Mouse (Mus musculus): ENCODE results near the gene Elmo3. TPM values are rescaled to one million over a fixed set of nuclear protein-coding genes. Genes with fewer than 3 reads are reported as not detected.
"Not testable (repeated sequence)": the region's sequence is repeated elsewhere in the genome, so short reads cannot be mapped to it uniquely, and the experiment has no call there.

The Elmo3 gene
- polyA plus RNA-seq, 1 experiment from 2014 or later, result 1.3 TPM

DNA sequence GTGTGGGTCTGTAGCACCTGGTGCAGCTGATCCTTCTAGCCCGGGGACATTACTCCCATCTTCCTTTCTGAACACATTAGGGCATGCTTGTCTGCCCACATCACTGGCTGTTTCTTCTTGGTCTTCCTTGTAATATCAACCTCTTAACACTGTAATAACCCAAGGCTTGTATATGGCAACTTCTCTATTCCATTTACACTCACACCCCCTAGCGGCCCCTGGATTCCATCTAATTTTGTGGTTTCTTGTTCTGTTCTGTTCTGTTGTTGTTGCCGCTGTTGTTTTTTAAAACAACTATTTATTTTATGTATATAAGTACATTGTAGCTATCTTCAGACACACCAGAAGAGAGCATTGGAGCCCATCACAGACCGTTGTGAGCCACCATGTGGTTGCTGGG, 18.5 kb upstream of the Elmo3 start:
- ATAC-seq, result no peak
- Histone ChIP-seq H3K36me3 (ENCODE audit: control insufficient read depth, insufficient read depth) (peaks cover 7% of the 10 kb centered on the region; the same call in 1 of the 2 replicates), H3K9ac (replicated peaks; ENCODE audit: low read depth, low read length) (no peak overlapping the region), H3K4me3 (replicated peaks; ENCODE audit: low read length) (no peak overlapping the region), H3K27ac (ENCODE audit: low read length) (no peak overlapping the region), H3K4me1 (replicated peaks; ENCODE audit: control insufficient read depth, insufficient read depth, low read length) (peaks cover 50% of the 10 kb centered on the region), H3K9me3 (ENCODE audit: control insufficient read depth, low read length) (no peaks in the 10 kb centered on the region), H3K27me3 (replicated peaks; ENCODE audit: control insufficient read depth, insufficient read depth, low read length) (no peaks in the 10 kb centered on the region), H3K4me2 (ENCODE audit: low read length) (peak overlapping the region; percentile 84)
- 89% methylated on average over 4 of the region's 4 CpGs for WGBS

DNA sequence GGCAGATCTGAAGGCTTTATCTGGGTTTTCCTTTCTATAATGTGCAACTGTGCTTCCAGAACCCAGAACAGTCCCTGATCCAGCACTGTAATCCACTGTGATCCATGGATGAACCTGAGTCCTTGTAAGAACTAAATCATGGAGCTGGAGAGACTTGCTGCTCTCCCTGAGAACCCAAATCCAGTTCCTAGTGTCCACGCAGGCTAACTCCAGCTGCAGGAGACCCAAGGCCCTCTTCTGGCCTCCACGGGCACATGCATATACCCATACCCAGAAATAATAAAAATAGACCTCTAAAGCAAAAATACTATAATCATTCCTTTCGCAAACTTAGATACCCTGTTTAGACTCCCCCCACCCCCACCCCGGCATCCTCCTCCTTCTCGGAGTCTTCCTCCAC, 17.2 kb upstream of the Elmo3 start:
- peaks cover 50% of the 10 kb centered on the region for H3K4me1 ChIP-seq (replicated peaks; ENCODE audit: control insufficient read depth, insufficient read depth, low read length)
- WGBS, result 80% methylated on average over 5 of the region's 5 CpGs

DNA sequence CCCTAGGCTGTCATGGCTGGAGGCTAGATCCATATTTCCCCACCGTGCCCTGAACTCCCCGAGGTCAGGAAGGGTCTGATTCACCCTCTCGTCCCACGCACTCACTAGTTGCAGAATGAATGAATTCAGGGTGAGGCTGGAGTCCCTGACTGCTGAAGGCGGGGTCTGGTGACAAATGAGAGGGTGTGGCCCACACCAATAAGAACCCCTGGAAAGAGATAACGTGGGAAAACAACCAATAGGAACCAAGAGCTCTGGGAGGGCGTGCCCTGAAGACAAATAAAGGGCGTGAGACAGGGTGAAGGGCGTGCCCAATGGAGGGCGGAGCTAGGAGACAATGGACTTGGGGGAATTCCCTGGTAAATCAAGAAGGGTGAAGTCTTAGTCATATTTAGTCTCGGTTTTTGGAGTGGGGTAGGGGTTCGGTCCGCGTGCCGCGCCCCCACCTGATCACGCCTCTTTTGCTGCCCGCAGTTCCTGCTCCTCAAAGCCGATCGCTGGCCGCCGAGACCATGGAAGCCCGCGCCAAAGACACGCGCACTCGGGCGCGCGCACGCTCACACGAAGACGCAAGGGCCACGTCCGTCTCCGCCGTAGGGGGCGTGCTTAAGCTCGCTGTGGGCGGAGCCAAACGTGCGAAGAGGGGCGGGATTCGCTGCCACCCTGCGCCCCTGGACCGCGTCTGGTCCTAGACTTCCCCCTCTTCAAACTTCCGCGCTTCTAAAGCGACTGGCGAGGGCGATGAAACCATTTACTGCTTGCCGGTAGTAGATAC, 16.3 kb upstream of the Elmo3 start:
- Histone ChIP-seq H3K9me3 (ENCODE audit: control insufficient read depth, low read length) (no peaks in the 10 kb centered on the region), H3K27ac (ENCODE audit: low read length) (peak overlapping the region; percentile 91), H3K4me1 (replicated peaks; ENCODE audit: control insufficient read depth, insufficient read depth, low read length) (peaks cover 50% of the 10 kb centered on the region), H3K36me3 (ENCODE audit: control insufficient read depth, insufficient read depth) (no peaks in the 10 kb centered on the region), H3K4me2 (ENCODE audit: low read length) (peak overlapping the region; percentile 84), H3K27me3 (replicated peaks; ENCODE audit: control insufficient read depth, insufficient read depth, low read length) (no peaks in the 10 kb centered on the region), H3K4me3 (replicated peaks; ENCODE audit: low read length) (peak overlapping the region; percentile 61), H3K9ac (replicated peaks; ENCODE audit: low read depth, low read length) (peak overlapping the region; percentile 59)
- ATAC-seq, result peak; percentile 91
- under 1% methylated on average over 53 of the region's 53 CpGs for WGBS

More for the DNA sequence above, 17.2 kb upstream of the Elmo3 start:
- Histone ChIP-seq H3K27me3 (replicated peaks; ENCODE audit: control insufficient read depth, insufficient read depth, low read length) (no peaks in the 10 kb centered on the region), H3K4me3 (replicated peaks; ENCODE audit: low read length) (peak overlapping the region; percentile 61), H3K9me3 (ENCODE audit: control insufficient read depth, low read length) (no peaks in the 10 kb centered on the region), H3K9ac (replicated peaks; ENCODE audit: low read depth, low read length) (peak overlapping the region; percentile 59), H3K27ac (ENCODE audit: low read length) (peak overlapping the region; percentile 91; the same call in 1 of the 2 replicates), H3K4me2 (ENCODE audit: low read length) (peak overlapping the region; percentile 84), H3K36me3 (ENCODE audit: control insufficient read depth, insufficient read depth) (no peaks in the 10 kb centered on the region)
- no peak for ATAC-seq

DNA sequence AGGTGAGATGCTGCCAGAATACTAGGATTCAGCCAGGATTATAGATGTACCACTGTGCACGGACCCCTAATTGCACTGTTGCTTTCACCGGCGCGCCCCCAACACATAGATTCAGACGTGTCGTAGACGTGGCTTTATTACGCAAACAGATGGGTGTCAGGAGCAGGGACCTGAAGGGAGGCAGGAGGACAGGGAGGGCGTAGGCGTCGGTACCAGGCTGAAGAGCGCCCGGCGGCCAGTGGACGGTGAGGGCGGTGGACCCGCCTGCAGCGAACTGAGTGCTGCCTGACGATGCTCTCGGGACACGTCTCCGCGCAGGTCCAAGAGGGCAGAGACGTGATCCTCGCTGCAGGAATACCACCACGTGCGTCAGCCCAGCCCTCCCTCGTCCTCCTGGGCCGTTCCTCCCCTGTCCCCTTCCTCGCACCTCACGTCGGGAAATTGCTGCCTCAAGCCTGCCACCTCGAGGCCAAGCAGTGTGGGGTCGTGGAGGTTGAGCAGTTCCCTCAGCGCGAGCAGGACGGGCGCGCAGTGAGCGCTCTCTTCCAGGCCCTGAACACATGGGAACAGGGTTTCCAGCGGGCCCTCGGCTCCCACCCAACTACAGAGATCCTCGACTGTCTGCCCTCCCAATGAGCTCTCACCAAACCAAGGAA, 15.5 kb upstream of the Elmo3 start, which contains the start of gene 4931428F04Rik:
4931428F04Rik (minus strand) TSS at position 60 of the 656 bp plus-strand sequence.
- peak; percentile 16 for ATAC-seq
- 1% methylated on average over 43 of the region's 43 CpGs for WGBS
- no peaks in the 10 kb centered on the region for H3K36me3 ChIP-seq (ENCODE audit: control insufficient read depth, insufficient read depth)
- H3K4me1 ChIP-seq (replicated peaks; ENCODE audit: control insufficient read depth, insufficient read depth, low read length), result peaks cover 50% of the 10 kb centered on the region
- H3K4me3 ChIP-seq (replicated peaks; ENCODE audit: low read length), result peak within 1 kb of the TSS; percentile 61
- H3K27ac ChIP-seq (ENCODE audit: low read length), result peak within 1 kb of the TSS; percentile 91
- no peaks in the 10 kb centered on the region for H3K9me3 ChIP-seq (ENCODE audit: control insufficient read depth, low read length)
- peak within 1 kb of the TSS; percentile 59 for H3K9ac ChIP-seq (replicated peaks; ENCODE audit: low read depth, low read length)
- no peaks in the 10 kb centered on the region for H3K27me3 ChIP-seq (replicated peaks; ENCODE audit: control insufficient read depth, insufficient read depth, low read length)
- H3K4me2 ChIP-seq (ENCODE audit: low read length), result peak within 1 kb of the TSS; percentile 84

DNA sequence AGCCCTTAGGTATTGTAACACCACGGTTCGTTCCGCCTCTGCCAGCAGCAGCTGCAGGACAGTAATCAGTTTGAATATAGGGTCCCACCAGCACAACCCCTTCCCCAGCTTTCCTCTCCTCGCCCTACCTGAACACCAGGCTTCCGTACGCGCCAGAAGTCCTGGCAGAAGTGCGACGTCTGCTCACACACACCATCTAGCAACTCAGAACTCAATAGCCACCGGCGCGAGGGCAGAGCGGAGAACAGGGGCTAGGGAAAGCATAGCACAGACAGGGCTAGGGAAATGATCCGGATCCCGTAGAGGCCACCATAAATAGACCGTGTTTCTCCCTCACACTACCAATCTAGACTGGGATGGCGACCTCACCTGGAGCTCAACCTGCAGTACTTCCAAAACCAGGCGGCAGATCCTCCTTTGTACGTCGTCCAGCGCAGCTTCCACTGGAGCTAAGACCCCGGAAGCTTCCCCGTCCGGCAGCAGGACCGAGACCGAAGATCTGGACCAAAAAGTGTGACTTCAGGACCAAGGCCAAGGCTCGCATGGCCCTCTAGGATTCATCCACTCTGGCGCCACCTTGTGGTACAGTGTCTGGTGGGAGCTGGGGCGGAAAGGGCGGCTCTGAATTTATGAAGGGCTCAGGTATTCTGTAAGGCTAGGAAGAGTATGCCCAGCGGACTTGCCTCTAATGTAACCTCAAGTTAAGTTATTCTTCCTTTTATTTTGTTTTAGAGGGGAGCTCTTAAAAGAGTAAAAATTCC, 14.7 kb upstream of the Elmo3 start:
- Histone ChIP-seq H3K4me3 (replicated peaks; ENCODE audit: low read length) (peak overlapping the region; percentile 61), H3K9me3 (ENCODE audit: control insufficient read depth, low read length) (no peaks in the 10 kb centered on the region), H3K27ac (ENCODE audit: low read length) (no peak overlapping the region), H3K36me3 (ENCODE audit: control insufficient read depth, insufficient read depth) (no peaks in the 10 kb centered on the region), H3K4me2 (ENCODE audit: low read length) (peak overlapping the region; percentile 84), H3K27me3 (replicated peaks; ENCODE audit: control insufficient read depth, insufficient read depth, low read length) (no peaks in the 10 kb centered on the region), H3K4me1 (replicated peaks; ENCODE audit: control insufficient read depth, insufficient read depth, low read length) (peaks cover 44% of the 10 kb centered on the region), H3K9ac (replicated peaks; ENCODE audit: low read depth, low read length) (peak overlapping the region; percentile 59)
- 4% methylated on average over 31 of the region's 31 CpGs for WGBS
- no peak for ATAC-seq

DNA sequence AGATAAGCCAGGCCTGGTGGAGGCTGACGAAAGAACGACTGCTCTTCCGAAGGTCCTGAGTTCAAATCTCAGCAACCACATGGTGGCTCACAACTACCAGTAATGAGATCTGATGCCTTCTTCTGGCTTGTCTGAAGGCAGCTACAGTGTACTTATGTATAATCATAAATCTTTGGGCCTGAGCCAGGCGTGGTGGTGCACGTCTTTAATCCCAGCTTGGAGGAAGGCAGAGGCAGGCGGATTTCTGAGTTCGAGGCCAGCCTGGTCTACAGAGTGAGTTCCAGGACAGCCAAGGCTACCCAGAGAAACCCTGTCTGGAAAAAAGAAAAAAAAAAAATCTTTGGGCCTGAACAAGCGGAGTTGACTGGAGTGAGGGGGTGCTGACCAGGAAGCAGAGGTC, 14.0 kb upstream of the Elmo3 start:
- not testable (repeated sequence) for H3K9me3 ChIP-seq (ENCODE audit: control insufficient read depth, low read length); H3K27me3 ChIP-seq (replicated peaks; ENCODE audit: control insufficient read depth, insufficient read depth, low read length); H3K36me3 ChIP-seq (ENCODE audit: control insufficient read depth, insufficient read depth); H3K27ac ChIP-seq (ENCODE audit: low read length); H3K4me3 ChIP-seq (replicated peaks; ENCODE audit: low read length); H3K9ac ChIP-seq (replicated peaks; ENCODE audit: low read depth, low read length); H3K4me2 ChIP-seq (ENCODE audit: low read length); ATAC-seq
- WGBS, result 88% methylated on average over 8 of the region's 8 CpGs
- peaks cover 38% of the 10 kb centered on the region for H3K4me1 ChIP-seq (replicated peaks; ENCODE audit: control insufficient read depth, insufficient read depth, low read length)

DNA sequence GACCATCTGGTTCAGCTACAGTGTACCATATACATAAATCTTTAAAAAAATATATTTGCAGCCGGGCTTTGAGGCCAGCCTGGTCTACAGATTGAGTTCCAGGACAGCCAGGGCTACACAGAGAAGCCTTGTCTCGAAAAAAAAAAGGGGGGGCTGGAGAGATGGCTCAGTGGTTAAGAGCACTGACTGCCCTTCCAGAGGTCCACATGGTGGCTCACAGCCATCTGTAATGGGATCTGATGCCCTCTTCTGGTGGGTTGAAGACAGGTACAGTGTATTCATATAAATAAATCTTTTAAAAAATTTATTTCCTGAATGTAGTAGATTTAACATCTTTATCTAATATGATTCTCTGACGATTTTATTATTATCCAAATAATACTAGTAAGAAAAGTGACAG, 13.6 kb upstream of the Elmo3 start:
- not testable (repeated sequence) for H3K4me2 ChIP-seq (ENCODE audit: low read length); H3K9me3 ChIP-seq (ENCODE audit: control insufficient read depth, low read length); H3K27me3 ChIP-seq (replicated peaks; ENCODE audit: control insufficient read depth, insufficient read depth, low read length); H3K9ac ChIP-seq (replicated peaks; ENCODE audit: low read depth, low read length); ATAC-seq; H3K4me3 ChIP-seq (replicated peaks; ENCODE audit: low read length); H3K36me3 ChIP-seq (ENCODE audit: control insufficient read depth, insufficient read depth); H3K27ac ChIP-seq (ENCODE audit: low read length)
- WGBS, result 71% methylated on average over 3 of the region's 3 CpGs
- H3K4me1 ChIP-seq (replicated peaks; ENCODE audit: control insufficient read depth, insufficient read depth, low read length), result peaks cover 33% of the 10 kb centered on the region

DNA sequence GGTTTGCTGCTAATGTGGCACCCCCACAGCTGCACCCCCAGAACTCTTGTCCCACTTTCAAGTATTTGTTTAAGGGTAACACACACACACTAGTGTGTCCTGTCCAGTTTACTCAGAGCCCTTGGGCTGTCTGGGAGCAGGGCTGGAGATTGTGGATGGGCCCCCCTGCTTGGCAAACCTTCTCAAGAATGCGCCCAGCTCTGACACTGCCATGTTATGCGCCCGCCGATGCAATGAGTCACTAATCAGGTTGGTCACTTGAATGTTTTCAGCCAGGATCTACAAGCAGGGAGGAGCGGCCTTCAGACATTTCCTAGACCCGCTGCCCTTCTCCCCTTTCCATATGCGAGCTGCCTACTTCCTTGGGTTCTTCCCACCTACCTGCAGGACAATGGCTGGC, 12.9 kb upstream of the Elmo3 start:
- H3K36me3 ChIP-seq (ENCODE audit: control insufficient read depth, insufficient read depth), result no peaks in the 10 kb centered on the region
- H3K9me3 ChIP-seq (ENCODE audit: control insufficient read depth, low read length), result no peaks in the 10 kb centered on the region
- H3K9ac ChIP-seq (replicated peaks; ENCODE audit: low read depth, low read length), result no peak overlapping the region
- peaks cover 31% of the 10 kb centered on the region for H3K4me1 ChIP-seq (replicated peaks; ENCODE audit: control insufficient read depth, insufficient read depth, low read length)
- no peak for ATAC-seq
- no peak overlapping the region for H3K4me2 ChIP-seq (ENCODE audit: low read length)
- no peaks in the 10 kb centered on the region for H3K27me3 ChIP-seq (replicated peaks; ENCODE audit: control insufficient read depth, insufficient read depth, low read length)
- WGBS, result 80% methylated on average over 7 of the region's 7 CpGs
- H3K27ac ChIP-seq (ENCODE audit: low read length), result no peak overlapping the region
- H3K4me3 ChIP-seq (replicated peaks; ENCODE audit: low read length), result no peak overlapping the region

DNA sequence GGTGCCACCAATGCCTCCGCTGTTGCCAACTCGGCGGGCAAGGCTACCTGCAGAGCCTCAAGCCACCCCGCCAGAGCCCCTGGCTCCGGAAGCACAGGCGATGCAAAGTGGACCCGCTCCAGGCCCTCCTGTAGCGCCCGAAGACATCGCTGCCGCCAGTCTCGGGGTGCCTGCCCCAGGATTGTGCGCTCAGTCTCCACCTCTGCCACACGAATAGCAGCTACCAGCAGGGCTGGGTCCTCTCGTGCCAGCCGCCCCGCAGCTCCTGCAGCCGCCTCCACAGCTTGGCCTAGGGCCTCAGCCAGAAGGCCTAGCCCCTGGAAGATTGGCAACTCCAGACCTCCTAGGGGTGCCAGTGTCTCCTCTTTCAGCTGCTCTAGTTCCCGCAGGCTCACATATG, 12.0 kb upstream of the Elmo3 start:
- H3K4me1 ChIP-seq (replicated peaks; ENCODE audit: control insufficient read depth, insufficient read depth, low read length), result peaks cover 26% of the 10 kb centered on the region
- no peaks in the 10 kb centered on the region for H3K9me3 ChIP-seq (ENCODE audit: control insufficient read depth, low read length)
- H3K4me2 ChIP-seq (ENCODE audit: low read length), result no peak overlapping the region
- no peak overlapping the region for H3K27ac ChIP-seq (ENCODE audit: low read length)
- no peak overlapping the region for H3K4me3 ChIP-seq (replicated peaks; ENCODE audit: low read length)
- no peak overlapping the region for H3K9ac ChIP-seq (replicated peaks; ENCODE audit: low read depth, low read length)
- WGBS, result 69% methylated on average over 19 of the region's 19 CpGs
- ATAC-seq, result no peak
- H3K36me3 ChIP-seq (ENCODE audit: control insufficient read depth, insufficient read depth), result no peaks in the 10 kb centered on the region
- no peaks in the 10 kb centered on the region for H3K27me3 ChIP-seq (replicated peaks; ENCODE audit: control insufficient read depth, insufficient read depth, low read length)

Measured in forebrain, embryonic 16.5 days (tissue).